Mouse (Mus musculus): ENCODE results near the gene Ryr3. TPM values are rescaled to one million over a fixed set of nuclear protein-coding genes. Genes with fewer than 3 reads are reported as not detected.
"Not testable (repeated sequence)": the region's sequence is repeated elsewhere in the genome, so short reads cannot be mapped to it uniquely, and the experiment has no call there.

Ryr3 gene
- polyA plus RNA-seq, 1 experiment: not detected

DNA sequence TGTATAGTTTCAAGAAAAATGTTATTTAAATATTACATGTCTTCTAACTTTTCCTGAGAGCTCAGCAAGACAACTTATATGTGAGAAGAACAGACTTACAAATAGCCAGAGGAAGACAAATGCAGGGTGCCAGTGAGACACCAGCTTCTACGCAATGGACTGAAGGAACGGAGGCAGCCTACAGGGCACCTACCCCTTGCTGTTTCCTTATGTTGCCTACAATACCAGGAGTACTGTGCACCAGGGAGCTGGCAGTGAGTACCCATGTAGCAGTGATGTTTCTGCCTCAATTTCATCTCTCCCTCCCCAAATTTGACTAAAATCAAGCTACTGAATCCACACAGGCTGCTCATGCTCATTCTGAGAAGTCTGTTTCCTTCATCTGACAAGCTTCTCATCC is 100.1 kb downstream of the Ryr3 start:
- no peak overlapping the region for H3K4me3 ChIP-seq (ENCODE audit: insufficient read depth, low read depth, low read length)
- no peak for TF ChIP-seq CTCF (IDR thresholded peaks at IDR 0.05; ENCODE audit: insufficient read depth, low read depth, low read length)
- 96% methylated on average over 2 of the region's 2 CpGs for WGBS
- no peak overlapping the region for H3K27ac ChIP-seq (ENCODE audit: insufficient read depth, low read depth, low read length)
- H3K4me1 ChIP-seq (ENCODE audit: control insufficient read depth, insufficient read depth, low read length): no peaks in the 10 kb centered on the region

DNA sequence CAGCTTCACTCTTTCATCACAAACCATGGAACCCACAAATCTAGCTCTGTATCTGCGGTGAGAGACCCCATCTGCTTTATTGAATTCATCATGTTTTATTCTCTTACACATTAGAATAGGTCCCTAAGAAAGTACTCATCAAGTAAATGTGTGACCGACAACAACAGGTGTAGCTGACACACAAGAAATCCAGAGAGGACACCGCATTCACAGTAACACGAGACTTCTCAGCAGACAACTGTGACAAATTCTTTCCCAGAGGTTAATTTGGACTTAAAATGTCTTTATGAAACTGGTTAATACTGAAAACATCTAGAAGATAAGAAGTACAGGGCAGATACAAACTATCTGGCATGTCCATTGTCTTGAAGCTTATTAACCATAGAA is 101.0 kb downstream of the Ryr3 start:
- Histone ChIP-seq H3K27ac (ENCODE audit: insufficient read depth, low read depth, low read length) (no peak overlapping the region), H3K4me3 (ENCODE audit: insufficient read depth, low read depth, low read length) (no peak overlapping the region), H3K4me1 (ENCODE audit: control insufficient read depth, insufficient read depth, low read length) (no peaks in the 10 kb centered on the region)
- WGBS: 87% methylated on average over 4 of the region's 4 CpGs
- no peak for TF ChIP-seq CTCF (IDR thresholded peaks at IDR 0.05; ENCODE audit: insufficient read depth, low read depth, low read length)
- TF ChIP-seq POLR2A (IDR thresholded peaks at IDR 0.05; ENCODE audit: insufficient read depth, low read depth, low read length): no peak

DNA sequence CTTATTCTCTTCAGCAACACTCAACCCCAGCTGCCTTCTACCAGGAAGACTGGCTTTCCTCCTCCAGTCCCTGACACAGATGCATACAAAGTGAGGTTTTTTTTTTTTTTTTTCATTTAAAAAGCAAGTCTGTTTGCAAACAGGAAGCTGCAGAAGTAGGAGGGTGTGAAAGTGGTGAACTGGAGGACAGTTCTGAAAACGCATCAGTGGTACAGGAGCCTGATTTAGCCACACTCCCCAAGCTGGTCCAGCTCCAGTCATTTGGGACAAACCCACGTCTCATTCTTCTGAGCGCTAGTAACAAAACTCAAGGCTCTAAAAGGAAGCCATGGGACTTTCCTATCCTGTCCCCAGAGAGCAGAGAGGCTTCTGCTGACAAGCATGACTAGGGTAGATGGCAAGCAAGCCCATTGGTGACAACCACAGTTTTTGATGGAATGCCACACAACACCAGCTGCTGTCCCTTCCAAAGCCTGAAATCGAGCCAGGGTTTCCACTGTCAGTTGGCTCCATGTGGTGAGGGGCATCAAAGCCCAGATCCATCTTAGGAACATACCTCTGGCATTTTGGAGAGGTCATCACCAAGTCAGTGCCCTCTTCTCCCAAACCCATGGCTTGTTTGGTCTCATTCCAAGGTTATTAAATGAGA is 101.5 kb downstream of the Ryr3 start:
- TF ChIP-seq POLR2A (IDR thresholded peaks at IDR 0.05; ENCODE audit: insufficient read depth, low read depth, low read length) (no peak), CTCF (IDR thresholded peaks at IDR 0.05; ENCODE audit: insufficient read depth, low read depth, low read length) (no peak)
- Histone ChIP-seq H3K4me1 (ENCODE audit: control insufficient read depth, insufficient read depth, low read length) (no peaks in the 10 kb centered on the region), H3K27ac (ENCODE audit: insufficient read depth, low read depth, low read length) (no peak overlapping the region), H3K4me3 (ENCODE audit: insufficient read depth, low read depth, low read length) (no peak overlapping the region)
- WGBS: 92% methylated on average over 4 of the region's 4 CpGs

DNA sequence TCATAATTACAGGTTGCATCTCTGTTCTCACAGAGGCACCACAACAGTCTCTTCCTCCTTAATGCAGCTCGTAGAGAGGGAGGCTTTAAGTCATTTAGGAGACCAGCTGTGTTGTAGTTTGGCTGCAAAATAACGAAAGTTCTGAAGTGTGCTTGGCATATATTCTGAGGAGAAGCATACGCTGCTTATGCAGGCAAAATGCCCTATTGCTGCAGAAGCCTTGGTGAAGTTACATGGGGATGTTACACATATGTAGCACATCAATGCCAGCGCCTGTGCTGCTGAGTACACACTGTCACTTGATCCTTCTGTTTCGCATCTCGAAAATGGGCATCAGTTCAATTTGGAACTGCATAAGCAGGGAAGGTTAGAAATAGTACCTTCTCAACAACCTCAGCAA is 112.3 kb downstream of the Ryr3 start:
- 39% methylated on average over 6 of the region's 6 CpGs for WGBS
- H3K4me1 ChIP-seq (ENCODE audit: control insufficient read depth, insufficient read depth, low read length): no peaks in the 10 kb centered on the region
- H3K27ac ChIP-seq (ENCODE audit: insufficient read depth, low read depth, low read length): no peak overlapping the region
- H3K4me3 ChIP-seq (ENCODE audit: insufficient read depth, low read depth, low read length): no peak overlapping the region
- no peak for TF ChIP-seq POLR2A (IDR thresholded peaks at IDR 0.05; ENCODE audit: insufficient read depth, low read depth, low read length)
- TF ChIP-seq CTCF (IDR thresholded peaks at IDR 0.05; ENCODE audit: insufficient read depth, low read depth, low read length): no peak

DNA sequence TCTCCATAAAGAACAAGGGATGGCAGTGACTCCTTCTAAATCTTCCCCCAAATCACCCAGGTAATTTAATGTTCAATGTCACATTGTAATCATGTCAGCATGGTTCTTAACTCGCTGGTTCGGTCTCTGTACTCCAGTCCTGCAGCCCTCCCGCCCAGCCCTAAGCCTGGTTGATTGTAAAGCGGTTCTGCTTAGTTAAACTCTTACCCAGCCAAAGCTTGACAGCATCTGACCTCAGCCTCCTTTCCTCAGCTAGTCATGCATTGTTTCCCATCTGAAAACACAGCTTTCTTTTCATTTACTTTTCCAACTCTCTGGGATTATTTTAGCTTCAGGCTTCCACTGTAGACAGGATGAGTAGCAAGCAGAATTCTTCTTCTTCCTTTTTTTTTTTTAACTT is 121.7 kb downstream of the Ryr3 start:
- Histone ChIP-seq H3K27ac (ENCODE audit: insufficient read depth, low read depth, low read length) (no peak overlapping the region), H3K4me1 (ENCODE audit: control insufficient read depth, insufficient read depth, low read length) (no peaks in the 10 kb centered on the region), H3K4me3 (ENCODE audit: insufficient read depth, low read depth, low read length) (no peak overlapping the region)
- TF ChIP-seq POLR2A (IDR thresholded peaks at IDR 0.05; ENCODE audit: insufficient read depth, low read depth, low read length) (no peak), CTCF (IDR thresholded peaks at IDR 0.05; ENCODE audit: insufficient read depth, low read depth, low read length) (no peak)
- WGBS: 84% methylated on average over 4 of the region's 4 CpGs

DNA sequence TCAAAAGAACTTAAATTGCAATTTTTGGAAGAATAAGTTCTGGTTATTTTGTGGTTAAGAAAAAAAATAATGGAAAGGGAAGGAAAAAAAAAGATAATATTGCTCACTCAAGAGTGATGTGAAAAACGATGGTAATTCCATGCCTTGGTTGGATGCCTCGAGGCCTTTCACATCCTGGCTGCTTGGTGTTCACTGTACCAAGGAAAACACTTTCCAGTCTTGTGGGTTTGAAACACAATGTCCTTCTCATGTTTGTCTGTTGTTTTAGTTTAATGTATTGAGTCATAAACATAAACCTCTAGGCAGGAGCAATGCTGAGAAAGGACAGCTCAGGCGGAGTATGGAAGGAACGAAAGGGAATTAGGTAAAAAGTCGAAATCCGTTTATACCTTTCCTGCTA is 122.8 kb downstream of the Ryr3 start:
- H3K27ac ChIP-seq (ENCODE audit: insufficient read depth, low read depth, low read length): no peak overlapping the region
- no peaks in the 10 kb centered on the region for H3K4me1 ChIP-seq (ENCODE audit: control insufficient read depth, insufficient read depth, low read length)
- no peak overlapping the region for H3K4me3 ChIP-seq (ENCODE audit: insufficient read depth, low read depth, low read length)
- 89% methylated on average over 6 of the region's 6 CpGs for WGBS
- TF ChIP-seq CTCF (IDR thresholded peaks at IDR 0.05; ENCODE audit: insufficient read depth, low read depth, low read length) (no peak), POLR2A (IDR thresholded peaks at IDR 0.05; ENCODE audit: insufficient read depth, low read depth, low read length) (no peak)

DNA sequence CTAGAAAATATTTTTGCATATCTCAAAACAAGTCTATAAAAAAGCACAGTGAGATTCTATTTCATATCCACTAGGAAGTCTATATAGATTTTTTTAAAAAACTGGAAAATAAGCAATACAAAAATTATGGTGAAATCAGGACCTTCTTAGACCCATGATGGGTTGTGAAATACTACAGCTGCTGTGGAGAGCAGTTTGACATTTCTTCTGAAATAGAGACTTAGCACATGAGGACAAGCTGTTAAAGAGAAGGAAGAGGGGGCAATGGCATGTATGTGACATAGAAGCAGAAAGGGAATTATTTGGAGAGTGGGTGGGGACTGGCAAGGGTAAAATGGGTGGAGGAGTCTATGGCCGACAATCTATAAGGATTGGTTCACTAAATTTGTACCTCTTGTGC is 124.1 kb downstream of the Ryr3 start:
- no peaks in the 10 kb centered on the region for H3K4me1 ChIP-seq (ENCODE audit: control insufficient read depth, insufficient read depth, low read length)
- no peak overlapping the region for H3K4me3 ChIP-seq (ENCODE audit: insufficient read depth, low read depth, low read length)
- 82% methylated on average over 1 of the region's 1 CpGs for WGBS
- TF ChIP-seq POLR2A (IDR thresholded peaks at IDR 0.05; ENCODE audit: insufficient read depth, low read depth, low read length): no peak
- no peak for TF ChIP-seq CTCF (IDR thresholded peaks at IDR 0.05; ENCODE audit: insufficient read depth, low read depth, low read length)
- H3K27ac ChIP-seq (ENCODE audit: insufficient read depth, low read depth, low read length): no peak overlapping the region

DNA sequence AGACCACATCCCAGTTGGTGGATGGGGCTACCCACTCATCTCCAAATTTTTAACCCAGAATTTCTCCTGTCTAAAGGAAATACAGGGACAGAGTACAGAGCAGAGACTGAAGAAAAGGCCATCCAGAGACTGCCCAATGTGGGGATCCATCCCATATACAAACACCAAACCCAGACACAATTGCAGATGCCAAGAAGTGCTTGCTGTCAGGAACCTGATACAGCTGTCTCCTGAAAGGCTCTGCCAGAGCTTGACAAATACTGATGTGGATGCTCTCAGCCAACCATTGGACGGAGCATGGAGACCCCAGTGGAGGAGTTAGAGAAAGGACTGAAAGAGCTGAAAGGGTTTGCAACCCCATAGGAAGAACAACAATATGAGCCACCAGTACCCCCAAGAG is 125.6 kb downstream of the Ryr3 start:
- H3K27ac ChIP-seq (ENCODE audit: insufficient read depth, low read depth, low read length); H3K4me3 ChIP-seq (ENCODE audit: insufficient read depth, low read depth, low read length); H3K4me1 ChIP-seq (ENCODE audit: control insufficient read depth, insufficient read depth, low read length): not testable (repeated sequence)
- 97% methylated on average over 1 of the region's 1 CpGs for WGBS

DNA sequence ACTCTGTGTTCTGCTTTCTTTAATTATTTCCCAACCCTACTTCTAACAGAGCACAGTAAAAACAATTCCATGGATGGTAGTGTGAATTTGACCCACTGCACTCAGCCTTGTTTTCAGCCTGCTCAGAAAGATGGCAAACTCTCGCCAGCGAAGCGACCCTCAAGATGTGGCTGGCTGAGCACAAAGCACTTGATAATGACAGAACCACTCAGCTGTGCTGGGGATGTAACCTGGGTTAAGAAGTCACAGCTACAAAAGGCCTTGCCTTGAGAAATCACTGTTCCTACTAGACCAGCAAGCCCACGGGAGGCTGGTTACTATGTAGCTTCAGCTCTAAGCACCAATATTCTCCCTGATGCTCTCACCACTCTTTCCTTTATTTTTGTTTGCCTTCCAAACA is 140.5 kb downstream of the Ryr3 start:
- WGBS: 94% methylated on average over 4 of the region's 4 CpGs
- TF ChIP-seq POLR2A (IDR thresholded peaks at IDR 0.05; ENCODE audit: insufficient read depth, low read depth, low read length) (no peak), CTCF (IDR thresholded peaks at IDR 0.05; ENCODE audit: insufficient read depth, low read depth, low read length) (no peak)
- Histone ChIP-seq H3K4me1 (ENCODE audit: control insufficient read depth, insufficient read depth, low read length) (no peaks in the 10 kb centered on the region), H3K27ac (ENCODE audit: insufficient read depth, low read depth, low read length) (no peak overlapping the region), H3K4me3 (ENCODE audit: insufficient read depth, low read depth, low read length) (no peak overlapping the region)

DNA sequence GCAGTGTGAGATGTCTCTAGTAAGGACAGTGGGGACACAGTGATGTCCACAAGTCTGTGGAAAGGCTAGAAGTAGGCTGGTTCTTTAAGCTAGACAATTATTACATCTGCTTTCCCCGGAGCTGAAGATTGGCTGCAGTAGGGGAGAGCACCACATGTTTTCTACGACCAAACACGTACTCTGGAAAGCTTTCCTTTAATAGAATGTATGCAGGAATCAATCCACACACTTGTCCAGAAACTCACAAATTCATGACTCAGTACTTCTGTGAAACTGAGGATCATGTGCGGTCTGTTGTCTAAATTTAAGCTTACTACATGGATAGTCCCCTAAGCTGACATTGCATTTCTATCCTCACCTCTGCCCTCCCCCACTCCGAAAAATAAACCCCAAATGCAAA is 157.5 kb downstream of the Ryr3 start:
- Histone ChIP-seq H3K4me3 (ENCODE audit: insufficient read depth, low read depth, low read length) (no peak overlapping the region), H3K27ac (ENCODE audit: insufficient read depth, low read depth, low read length) (no peak overlapping the region), H3K4me1 (ENCODE audit: control insufficient read depth, insufficient read depth, low read length) (no peaks in the 10 kb centered on the region)
- 54% methylated on average over 5 of the region's 5 CpGs for WGBS
- TF ChIP-seq CTCF (IDR thresholded peaks at IDR 0.05; ENCODE audit: insufficient read depth, low read depth, low read length) (no peak), POLR2A (IDR thresholded peaks at IDR 0.05; ENCODE audit: insufficient read depth, low read depth, low read length) (no peak)

All from olfactory bulb, adult 2 months (tissue).